Mouse (Mus musculus): ENCODE measurements around the gene Pde6b.

Gene Pde6b

DNA sequence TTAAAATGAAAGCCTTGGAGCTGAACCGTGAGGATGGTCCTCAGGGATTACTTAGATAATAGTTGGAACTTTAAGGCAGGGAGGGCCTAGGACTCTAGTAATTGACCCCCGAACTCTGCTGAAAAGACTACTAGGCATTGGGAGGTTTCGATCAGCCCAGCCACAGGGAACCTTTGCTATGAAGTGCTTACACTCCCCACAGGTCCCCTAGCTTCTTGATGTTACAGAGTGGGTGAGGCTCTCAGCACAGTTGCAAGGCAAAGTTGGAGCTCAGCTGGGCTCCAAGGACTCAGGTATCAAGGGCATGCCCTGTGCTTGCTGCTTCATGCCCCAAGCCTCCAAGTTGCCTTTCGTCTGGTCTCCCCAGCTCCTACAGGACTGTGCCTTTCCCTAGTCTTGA lies 74.3 kb downstream of the Pde6b start:
- peak; percentile 4 for DNase-seq (ENCODE audit: low spot score)

DNA sequence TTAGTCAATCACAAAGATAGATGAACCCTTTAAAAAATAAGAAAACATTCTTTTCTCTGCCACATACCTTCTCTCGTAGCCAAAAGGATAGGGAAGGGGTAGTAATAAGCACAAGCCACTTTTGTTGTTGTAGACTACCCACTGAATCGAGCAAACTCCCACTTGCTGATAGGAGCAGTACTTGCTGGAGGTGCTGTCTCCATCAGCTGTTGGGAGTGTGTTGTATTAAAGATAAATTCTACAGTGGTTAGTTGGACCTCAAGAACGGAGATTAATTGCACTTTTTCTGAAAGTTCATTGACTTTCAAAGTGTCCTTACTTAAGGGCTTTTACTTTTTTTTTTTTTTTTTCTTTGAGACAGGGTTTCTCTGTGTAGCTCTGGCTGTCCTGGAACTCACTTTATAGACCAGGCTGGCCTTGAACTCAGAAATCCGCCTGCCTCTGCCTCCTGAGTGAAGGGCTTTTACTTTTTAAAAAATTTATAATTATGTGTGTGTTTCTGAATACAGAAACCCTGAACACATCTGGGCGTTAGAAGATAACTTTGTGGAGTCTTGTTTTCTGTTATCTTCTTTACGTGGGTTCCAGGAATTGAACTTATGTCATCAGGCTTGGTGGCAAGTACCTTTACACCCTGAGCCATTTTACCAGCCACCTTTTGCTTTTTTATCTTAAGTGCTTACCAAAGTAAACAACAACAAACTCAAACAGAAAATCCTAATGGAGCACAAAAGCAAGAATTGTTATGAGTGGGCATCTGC lies 77.1 kb downstream of the Pde6b start:
- no peak for DNase-seq (ENCODE audit: low spot score)

DNA sequence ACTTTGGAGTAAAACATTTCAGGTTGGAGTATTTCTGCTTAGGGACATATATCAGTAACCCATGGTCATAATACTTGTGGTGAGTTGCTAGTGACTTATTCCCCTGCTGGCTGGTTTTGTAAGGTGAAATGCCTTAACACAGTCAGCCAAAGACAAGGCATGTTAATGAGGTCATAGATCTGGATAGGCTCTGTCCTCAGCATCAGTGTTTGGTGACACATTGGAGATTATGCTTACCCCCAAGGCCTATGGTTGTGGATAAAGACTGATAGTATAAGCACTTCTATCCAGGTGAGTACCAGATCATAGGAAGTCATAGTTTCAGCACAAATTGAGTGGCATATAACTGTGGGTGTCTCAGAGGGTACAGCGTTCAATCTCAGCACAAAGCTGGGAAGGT lies 78.5 kb downstream of the Pde6b start:
- DNase-seq (ENCODE audit: low spot score) = no peak

DNA sequence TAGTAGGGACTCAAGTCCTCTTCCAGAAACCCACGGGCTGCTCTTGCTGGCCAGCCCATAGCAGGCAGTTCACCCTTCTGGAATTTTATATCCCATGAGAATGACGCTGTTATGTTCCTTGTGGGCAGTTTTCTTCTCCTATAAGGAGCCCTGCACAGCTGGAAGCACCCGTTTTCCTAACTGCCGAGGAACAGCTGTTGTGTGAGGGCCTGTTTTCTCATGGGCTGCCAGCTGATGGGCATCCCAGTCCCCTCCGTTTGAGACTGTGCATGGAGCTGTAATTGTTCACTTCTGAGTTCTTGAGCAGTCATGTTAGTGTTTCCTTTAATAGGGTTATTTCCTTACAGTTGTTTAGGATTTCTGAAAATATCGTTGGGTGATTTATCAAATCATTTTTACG lies 81.4 kb downstream of the Pde6b start:
- DNase-seq (ENCODE audit: low spot score) = no peak

- DNase-seq (ENCODE audit: low spot score) = no peak
Measured at GRCm38 (mm10) chr5:108473737-108474136, 85.5 kb downstream of the Pde6b start.

- no peak for DNase-seq (ENCODE audit: low spot score)
Measured at GRCm38 (mm10) chr5:108475977-108476376, 87.8 kb downstream of the Pde6b start.

Measured in embryo, embryonic 10 days (tissue).